Mouse (Mus musculus): ENCODE measurements around the gene App.

App gene

GRCm38 (mm10) chr16:85114742-85115141 is 58.8 kb downstream of the App start:
- no peak for TF ChIP-seq GATA4 (IDR thresholded peaks at IDR 0.05; ENCODE audit: insufficient replicate concordance, low read length)

- TF ChIP-seq GATA4 (IDR thresholded peaks at IDR 0.05; ENCODE audit: insufficient replicate concordance, low read length), result no peak
Observed at GRCm38 (mm10) chr16:85113941-85114340, 59.6 kb downstream of the App start.

GRCm38 (mm10) chr16:85112254-85112653 is 61.3 kb downstream of the App start:
- no peak for TF ChIP-seq GATA4 (IDR thresholded peaks at IDR 0.05; ENCODE audit: insufficient replicate concordance, low read length)

- no peak for TF ChIP-seq GATA4 (IDR thresholded peaks at IDR 0.05; ENCODE audit: insufficient replicate concordance, low read length)
Observed at GRCm38 (mm10) chr16:85110428-85110827, 63.1 kb downstream of the App start.

GRCm38 (mm10) chr16:85108486-85108885 is 65.1 kb downstream of the App start:
- TF ChIP-seq GATA4 (IDR thresholded peaks at IDR 0.05; ENCODE audit: insufficient replicate concordance, low read length), result no peak

GRCm38 (mm10) chr16:85106644-85107323 is 66.8 kb downstream of the App start:
- TF ChIP-seq GATA4 (IDR thresholded peaks at IDR 0.05; ENCODE audit: insufficient replicate concordance, low read length), result no peak

GRCm38 (mm10) chr16:85105603-85106002 is 68.0 kb downstream of the App start:
- TF ChIP-seq GATA4 (IDR thresholded peaks at IDR 0.05; ENCODE audit: insufficient replicate concordance, low read length), result no peak

- TF ChIP-seq GATA4 (IDR thresholded peaks at IDR 0.05; ENCODE audit: insufficient replicate concordance, low read length), result no peak
Observed at GRCm38 (mm10) chr16:85103116-85103787, 70.3 kb downstream of the App start.

GRCm38 (mm10) chr16:85101544-85101943 is 72.0 kb downstream of the App start:
- no peak for TF ChIP-seq GATA4 (IDR thresholded peaks at IDR 0.05; ENCODE audit: insufficient replicate concordance, low read length)

GRCm38 (mm10) chr16:85100806-85101205 is 72.8 kb downstream of the App start:
- no peak for TF ChIP-seq GATA4 (IDR thresholded peaks at IDR 0.05; ENCODE audit: insufficient replicate concordance, low read length)

- TF ChIP-seq GATA4 (IDR thresholded peaks at IDR 0.05; ENCODE audit: insufficient replicate concordance, low read length), result no peak
Observed at GRCm38 (mm10) chr16:85099487-85099886, 74.1 kb downstream of the App start.

- TF ChIP-seq GATA4 (IDR thresholded peaks at IDR 0.05; ENCODE audit: insufficient replicate concordance, low read length), result no peak
Observed at GRCm38 (mm10) chr16:85099044-85099443, 74.5 kb downstream of the App start.

GRCm38 (mm10) chr16:85096396-85096795 is 77.2 kb downstream of the App start:
- TF ChIP-seq GATA4 (IDR thresholded peaks at IDR 0.05; ENCODE audit: insufficient replicate concordance, low read length), result no peak

- no peak for TF ChIP-seq GATA4 (IDR thresholded peaks at IDR 0.05; ENCODE audit: insufficient replicate concordance, low read length)
Observed at GRCm38 (mm10) chr16:85095923-85096322, 77.6 kb downstream of the App start.

GRCm38 (mm10) chr16:85092644-85093091 is 80.9 kb downstream of the App start:
- TF ChIP-seq GATA4 (IDR thresholded peaks at IDR 0.05; ENCODE audit: insufficient replicate concordance, low read length), result no peak

- no peak for TF ChIP-seq GATA4 (IDR thresholded peaks at IDR 0.05; ENCODE audit: insufficient replicate concordance, low read length)
Observed at GRCm38 (mm10) chr16:85092183-85092582, 81.4 kb downstream of the App start.

GRCm38 (mm10) chr16:85090992-85091391 is 82.6 kb downstream of the App start:
- no peak for TF ChIP-seq GATA4 (IDR thresholded peaks at IDR 0.05; ENCODE audit: insufficient replicate concordance, low read length)
